Mouse (Mus musculus) heart, adult 9 months (tissue): ENCODE measurements around the gene Cacng4.

Experiments used
- DNase-seq, 2 experiments: peaks; one replicate each; pipeline ENCODE4 v3.0.0; 2022; ENCODE audit warnings: low spot score in 2 of 2

Cacng4 gene

DNA sequence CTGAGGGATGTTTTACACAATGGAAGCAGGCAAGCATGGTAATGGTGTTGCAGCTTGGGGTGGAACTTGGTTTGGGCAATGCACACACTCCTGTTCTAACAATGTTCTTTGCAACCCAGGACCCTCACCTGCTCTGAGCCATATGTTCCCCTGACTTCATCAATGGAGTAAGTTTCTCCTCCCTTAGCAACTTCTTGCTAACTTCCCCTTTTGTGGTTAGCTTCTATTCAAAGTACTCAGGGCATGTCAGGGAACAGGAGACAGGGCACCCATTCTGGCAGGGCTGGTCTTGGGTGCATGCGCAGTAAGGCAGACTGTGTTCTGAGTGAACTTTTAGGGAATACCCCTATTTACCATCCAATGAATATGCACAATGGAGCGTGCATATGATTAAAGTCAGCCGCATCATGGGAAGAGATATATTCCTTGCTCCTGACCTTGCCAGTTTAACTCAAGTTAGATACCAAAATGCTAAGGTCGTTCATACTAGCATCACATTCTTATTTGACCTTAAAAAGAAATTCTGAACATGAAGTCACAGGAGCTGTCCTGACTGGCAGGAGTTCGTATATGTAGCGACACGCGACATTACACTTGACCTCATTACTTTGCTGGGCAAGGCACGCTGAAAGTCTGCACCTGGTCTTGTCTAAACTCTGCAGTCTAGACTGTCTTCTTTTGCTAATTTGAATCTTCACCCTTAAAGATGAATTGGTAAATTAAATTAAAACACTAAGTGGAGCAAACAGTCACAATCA lies 73.9 kb downstream of the Cacng4 start:
- no peak for DNase-seq

DNA sequence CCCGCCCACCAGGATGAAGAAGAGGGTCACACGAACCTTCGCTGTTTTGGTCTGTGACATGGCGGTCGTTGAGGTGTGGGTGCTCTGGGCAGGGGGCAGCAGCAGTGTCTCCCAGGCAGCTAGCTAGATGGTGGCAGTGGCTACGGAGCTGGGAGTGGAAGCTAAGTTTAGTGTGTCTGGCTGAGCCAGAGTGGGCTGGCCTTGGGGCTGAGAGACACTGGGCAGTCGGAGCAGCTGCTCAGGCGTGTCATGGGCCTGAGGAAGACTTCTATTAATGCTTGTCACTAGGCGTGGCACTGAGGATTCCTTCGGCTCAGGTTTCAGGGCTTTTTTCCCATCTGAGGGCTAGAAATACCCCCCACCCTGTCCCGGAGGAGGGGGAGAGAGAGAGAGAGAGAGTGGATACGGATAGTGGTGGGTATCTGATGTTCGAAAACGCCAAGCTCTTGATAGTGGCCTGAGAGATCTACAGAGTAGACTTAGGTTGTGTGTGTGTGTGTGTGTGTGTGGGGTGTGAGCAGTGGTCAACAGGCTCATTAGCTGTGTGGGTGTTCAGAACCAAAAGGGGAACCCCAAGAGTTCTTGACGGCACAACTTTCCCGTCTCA lies 77.9 kb downstream of the Cacng4 start, which contains the start of gene Cacng1:
Cacng1 (minus strand) TSS at position 191 of the 607 bp plus-strand sequence.
- no peak for DNase-seq

DNA sequence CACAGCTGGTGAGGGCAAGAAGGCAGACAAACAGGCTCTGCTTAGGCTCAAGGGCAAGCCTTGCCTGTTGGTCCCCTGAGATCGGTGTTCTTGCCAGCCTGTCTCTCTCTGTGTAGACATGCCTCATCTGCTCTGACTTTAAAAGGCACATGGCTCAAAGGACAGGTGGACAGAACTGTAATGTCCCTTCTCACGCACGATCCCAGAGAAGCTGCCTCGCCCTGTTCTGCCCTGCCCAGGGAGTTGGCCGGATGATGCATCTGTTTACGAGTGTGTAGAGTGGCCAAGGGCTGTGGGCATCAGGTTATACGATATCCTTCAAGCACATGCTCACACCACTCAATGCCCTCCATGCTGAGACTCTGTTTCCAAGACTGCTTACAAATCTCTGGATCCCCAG lies 80.0 kb downstream of the Cacng4 start:
- no peak for DNase-seq

DNA sequence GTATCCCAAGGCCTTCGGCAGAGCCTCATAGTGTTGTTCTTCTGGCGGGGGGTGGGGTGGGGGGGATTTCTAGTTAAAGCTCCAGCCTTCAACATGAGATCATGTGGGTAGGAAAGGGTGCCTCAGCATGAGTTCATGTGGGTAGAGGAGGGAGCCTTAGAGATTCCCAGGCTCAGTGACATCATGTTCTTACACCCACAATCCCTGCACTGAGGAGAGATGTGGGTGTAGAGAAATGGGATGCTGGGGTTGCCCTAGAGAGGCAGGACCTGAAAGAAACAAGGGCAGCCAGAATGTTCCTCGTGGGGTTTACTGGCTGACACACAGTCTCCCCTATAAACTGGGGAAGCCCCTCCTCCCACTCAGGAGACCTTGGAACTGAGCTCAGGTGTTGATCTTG lies 84.0 kb downstream of the Cacng4 start:
- no peak for DNase-seq

DNA sequence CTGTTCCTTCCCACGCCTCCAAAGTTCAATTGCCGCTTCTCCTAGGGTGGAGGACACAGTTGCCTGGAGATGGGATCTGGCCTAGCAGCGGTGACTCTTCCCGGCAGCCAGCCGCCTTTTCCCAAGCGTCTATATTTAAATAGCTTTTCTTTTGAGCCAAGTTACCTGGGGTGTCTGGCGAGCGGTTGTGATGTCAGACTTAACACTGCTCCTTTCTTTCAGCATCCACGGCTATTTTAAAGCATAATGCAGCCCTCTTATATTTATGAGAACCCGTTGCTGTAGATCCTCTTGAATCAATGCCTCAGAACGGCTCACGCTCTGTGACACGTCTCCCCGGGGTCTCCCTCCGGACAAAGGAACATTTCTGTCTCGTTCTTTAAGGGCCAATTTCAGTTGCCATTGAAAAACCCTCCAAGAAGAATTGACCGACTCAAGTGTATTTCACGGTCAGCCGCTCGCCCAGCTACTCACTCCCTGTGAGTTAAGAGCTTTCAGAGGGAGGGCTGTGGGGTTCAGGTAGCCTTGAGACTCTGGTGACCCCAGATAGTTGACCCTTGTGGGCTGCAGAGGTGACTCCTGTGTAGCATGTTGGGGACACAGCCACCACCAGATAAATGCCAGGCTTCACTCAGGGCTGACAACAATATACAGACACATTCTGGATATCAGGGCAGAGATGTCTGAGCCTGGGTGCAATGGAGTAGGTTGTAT lies 86.3 kb downstream of the Cacng4 start:
- no peak for DNase-seq

DNA sequence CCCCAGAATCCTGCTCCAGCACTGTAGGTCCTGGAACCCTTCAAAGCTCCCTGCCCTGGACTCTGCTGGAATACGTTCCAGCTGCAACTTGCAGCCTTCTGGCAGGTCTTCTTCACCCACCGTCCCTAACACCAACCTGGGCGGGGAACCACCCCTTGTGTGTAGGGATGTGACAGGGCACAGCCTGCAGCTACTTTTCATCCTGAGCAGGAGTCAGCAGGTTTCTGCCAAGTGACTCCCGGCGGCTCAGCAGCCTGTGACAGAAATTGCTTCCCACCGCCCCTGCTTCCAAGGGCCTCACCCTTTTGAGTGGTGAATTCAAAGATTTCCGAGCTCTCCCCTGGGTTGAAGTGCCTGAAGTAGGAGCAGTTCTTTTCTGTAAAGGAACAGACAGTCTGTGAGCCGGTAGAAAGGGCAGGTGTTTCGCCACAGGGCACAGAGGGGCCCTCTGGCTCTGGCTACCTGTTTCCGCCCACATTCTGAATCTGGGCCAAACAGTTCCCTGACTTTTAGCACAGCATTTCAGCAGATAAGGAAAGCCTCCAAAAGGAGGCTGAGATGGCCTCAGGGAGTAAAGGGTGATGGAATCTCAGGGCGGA lies 88.8 kb downstream of the Cacng4 start:
- DNase-seq, result no peak

DNA sequence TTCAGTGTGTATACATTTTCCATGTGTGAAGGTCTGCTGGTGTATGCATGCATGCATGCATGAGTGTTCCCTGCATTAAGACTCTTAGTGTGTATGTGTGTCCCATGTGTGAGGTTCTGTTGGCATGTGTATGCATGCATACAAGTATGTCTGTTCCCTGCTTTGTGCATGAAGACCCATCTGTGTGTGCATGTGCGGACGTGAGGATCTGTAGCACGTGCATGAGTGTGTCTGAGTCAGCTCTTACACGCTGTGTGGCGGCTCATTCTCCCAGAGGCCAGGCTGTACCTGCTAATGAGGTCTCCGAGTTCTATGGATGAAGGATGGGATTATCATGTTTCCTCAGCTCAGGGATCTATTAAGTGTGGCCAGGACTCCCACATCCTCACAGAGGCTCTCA lies 89.3 kb downstream of the Cacng4 start:
- no peak for DNase-seq

DNA sequence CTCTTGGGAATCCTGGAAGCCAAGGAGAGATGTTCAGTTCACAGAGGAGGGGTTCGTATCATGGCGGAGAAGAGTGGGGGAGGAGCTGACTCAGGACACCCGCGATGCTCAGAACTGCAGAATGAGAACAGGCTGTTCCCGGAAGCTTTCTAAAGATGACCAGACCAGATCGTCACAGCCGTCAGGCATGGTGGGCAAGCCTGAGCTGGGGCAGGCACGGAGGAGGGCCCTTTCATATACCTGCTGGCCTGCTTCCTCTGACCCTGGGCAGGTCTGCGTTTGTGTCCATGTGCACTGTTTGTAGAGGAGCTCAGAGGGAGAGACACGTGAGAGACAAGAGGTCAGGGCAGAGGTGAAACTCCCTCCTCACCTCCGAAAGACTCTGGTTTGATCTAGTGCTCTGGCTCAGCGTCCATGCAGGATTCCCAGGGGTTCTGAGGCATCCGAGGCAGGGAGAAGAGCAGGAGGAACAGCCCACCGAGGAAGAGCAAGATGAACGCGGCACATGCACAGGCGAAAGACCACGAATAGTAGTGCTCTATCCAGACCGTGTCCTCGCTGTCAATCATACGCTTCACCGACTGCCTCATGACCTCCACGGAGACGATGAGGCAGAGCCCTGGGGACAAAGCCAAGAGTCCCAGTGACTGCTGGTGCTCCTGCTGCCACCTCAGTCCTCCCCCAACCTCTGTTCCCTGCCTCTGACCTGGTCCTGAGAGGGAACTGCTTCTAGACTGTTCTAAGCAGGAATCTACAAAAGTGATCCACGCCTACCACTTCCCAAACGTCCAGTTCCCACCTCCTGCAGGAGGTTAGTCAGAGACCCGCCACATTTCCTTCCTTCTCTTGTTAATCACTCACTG lies 90.9 kb downstream of the Cacng4 start:
- DNase-seq, result peak; percentile 7 to 19

DNA sequence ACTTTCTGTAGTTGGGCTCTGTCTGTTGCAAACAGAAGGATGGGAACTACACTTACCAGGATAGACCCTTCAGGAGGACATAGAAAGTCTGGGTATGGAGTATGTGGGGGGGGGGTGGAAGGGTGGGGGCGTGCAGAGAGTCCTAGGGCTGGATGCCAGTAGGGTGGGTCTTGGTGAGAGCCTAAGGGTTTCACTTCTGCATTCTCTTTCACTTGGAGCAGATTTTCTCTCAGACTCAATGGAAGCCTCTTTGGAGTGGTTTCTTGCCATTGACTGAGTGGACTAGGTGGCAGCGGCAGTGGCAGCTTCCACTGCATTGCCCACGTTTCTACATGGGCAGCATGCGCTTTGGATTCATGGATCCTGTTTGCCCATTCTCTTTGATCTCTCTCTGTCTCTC lies 94.4 kb downstream of the Cacng4 start:
- DNase-seq, result no peak

DNA sequence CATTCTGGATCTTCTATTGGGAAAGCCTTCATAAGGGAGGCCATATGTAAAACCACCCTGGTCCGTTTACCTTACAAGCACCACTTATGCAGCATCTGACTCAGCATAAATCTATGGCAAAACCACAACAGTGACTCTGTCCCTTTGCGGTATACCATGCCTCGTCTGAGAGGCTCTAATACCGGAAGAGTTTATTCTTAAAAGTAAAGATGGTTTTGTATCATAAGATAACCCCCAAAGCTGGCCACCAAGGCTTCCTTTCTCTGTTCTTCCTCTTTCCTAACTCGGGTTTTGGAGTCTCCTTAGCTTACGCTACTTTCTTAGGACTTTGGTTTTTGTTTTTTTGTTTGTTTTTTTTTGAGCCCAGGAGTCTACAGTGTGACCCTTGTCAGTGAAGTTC lies 101.0 kb downstream of the Cacng4 start:
- no peak for DNase-seq

DNA sequence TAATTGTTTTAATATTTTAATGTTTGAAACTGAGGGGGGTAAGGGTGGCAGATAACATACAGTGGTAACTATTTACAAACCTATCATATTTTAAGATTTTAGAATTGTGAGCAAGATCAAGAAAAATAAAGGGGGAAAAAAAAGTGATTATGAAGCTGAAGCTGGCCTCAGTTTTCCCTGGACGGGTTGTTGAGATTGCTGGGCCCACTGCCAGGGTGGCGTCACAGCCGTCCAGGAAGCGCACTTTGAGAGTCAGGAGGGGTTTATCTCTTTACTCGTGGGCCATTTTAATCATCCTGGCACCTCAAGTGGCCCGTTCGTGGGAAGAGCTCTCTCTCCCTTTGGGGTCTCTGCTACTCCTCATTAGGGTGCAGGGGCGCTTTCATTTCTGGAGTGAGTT lies 102.8 kb downstream of the Cacng4 start:
- DNase-seq, result no peak

DNA sequence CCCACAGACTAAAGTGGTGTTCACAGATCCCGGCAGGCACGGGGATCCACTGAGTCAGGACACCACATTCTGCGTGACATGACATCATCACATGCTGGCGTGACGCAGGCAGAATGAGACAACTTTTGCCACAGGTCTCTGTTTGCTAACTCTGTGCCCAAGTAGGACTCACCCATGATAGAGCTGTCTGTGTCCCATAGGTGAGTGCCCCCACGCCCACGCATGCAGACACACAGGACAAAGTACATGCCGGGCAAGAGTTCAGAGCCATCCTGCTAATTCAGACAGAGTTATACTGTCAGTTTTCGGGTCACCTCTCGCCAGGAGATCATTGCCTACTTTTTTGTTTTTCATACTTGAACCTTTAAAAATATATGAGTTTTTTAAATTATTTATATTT lies 105.9 kb downstream of the Cacng4 start:
- no peak for DNase-seq

DNA sequence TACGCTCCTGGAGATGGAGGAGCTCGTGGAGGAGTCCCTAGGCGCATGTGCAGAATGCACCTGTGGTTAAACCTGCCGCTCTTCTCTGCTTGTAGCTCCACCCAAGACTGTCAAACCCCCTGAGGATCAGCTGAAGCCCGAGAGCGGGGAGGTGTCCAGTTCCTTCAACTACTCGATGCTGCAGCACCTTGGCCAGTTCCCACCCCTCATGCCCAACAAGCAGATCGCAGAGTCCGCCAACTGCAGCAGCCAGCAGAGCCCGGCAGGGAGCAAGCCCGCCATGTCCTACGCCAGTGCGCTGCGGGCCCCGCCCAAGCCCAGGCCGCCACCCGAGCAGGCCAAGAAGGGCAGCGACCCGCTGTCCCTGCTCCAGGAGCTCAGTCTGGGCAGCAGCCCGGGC lies 108.1 kb downstream of the Cacng4 start:
- DNase-seq, result no peak

DNA sequence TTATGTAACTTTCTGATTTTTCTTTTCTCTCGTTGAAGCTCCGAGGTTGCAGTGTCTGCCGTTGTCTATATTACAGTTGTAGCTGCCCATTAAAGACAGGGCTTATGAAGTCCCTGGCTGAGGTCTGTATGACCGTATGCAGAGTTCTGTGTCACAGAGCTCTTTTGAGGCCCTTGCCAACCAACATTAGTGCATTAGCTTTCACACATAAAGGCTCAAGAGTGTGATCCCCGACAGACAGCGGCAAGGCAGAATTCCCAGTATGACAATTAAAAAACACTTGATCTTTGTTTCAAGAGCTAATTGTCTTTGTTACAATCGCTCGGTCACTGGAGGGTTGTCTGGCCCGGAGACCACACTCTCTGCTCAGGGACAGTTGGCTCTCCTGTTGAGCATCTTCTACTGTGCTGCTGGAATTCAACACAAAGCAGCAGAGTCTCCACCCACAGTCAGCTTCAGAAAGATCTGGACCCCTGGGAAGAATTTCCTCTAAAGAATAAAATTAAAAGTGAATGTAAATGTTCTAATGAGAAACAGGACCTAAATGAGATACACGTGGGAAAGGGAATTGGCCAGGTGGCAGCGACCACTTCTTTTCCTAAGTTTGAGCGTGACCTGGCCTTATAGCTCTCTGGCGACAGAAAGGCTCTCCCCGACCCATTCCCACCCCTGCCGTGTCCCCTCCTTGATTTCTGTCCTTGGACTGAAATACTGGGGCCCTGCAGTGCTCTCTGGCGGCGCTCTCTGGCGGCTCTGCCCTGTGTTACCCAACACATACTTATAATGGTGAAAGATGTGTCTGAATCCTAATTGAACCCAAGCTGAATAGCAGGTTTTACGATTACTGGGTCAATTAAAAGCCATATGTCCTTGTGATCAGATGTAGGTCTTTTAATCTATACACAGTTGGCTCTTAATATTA lies 110.6 kb downstream of the Cacng4 start:
- DNase-seq, result no peak

DNA sequence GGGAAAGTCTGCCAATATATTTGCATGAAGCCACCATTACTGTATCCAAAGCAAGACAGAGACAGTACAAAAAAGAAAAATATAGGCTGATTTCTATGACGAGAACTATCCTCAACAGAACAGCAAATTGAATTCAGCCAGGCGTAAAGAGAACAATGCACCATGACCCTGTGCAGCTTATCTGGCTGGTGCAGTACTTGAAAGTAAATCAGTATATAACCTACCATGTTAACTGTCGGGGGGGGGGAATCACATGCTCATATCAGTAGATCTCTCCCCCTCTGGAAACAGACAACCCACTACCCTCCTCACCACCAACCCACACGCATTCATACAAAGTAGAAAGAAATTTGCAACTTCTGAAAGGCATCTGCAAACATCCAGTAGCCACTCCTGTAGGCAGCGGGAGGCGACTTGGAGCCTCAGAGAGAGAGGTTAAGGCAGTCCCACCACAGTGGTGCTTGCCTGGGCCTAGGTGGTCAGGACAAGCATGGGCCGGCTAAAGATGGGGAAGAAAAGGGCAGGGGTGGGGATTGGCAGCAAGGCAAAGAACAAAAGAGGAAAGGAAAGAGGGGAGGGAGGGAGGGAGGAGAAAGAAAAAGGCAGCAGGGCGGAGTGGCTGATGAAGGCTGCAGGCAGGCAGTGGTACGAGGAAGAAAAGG lies 111.5 kb downstream of the Cacng4 start:
- DNase-seq, result no peak
